Mouse (Mus musculus) G1E-ER4 (cell line): Measurements from ENCODE around the gene Adamts12. TPM values are rescaled to one million over a fixed set of nuclear protein-coding genes. Genes with fewer than 3 reads are reported as not detected.

ENCODE experiments used
- GATA1 ChIP-seq: IDR thresholded peaks from one replicate; pipeline ENCODE4 v1.8.0; 2012; ENCODE audit warnings: low read length, inconsistent platforms
- polyA plus RNA-seq: library from polyadenylated mRNA; stranded (reverse); fragments of >175 nt; gene quantifications from 2 replicates; pipeline ENCODE4 v1.2.3, GENCODE M21; 2012

The Adamts12 gene
- polyA plus RNA-seq, 1 experiment: not detected

GRCm38 (mm10) chr15:11295016-11295415 lies 230.4 kb downstream of the Adamts12 start:
- TF ChIP-seq GATA1: no peak

- no peak for TF ChIP-seq GATA1
Measured at GRCm38 (mm10) chr15:11297960-11298359, 233.4 kb downstream of the Adamts12 start.

DNA sequence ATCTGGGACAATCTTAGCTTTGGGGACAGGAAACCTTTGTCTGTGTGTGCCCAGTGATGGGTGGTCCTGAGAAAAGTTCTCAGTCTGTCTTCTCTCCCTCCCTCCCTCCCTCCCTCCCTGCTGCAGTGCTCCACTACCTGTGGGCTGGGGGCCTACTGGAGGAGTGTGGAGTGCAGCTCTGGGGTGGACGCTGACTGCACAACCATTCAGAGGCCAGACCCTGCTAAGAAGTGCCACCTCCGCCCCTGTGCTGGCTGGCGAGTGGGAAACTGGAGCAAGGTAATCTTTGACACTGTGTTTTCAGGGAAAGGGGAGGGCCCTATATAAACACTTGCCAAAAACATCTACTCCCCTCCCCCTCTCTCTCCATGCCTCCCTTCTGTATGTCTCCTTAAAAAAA lies 252.5 kb downstream of the Adamts12 start:
- TF ChIP-seq GATA1: no peak

GRCm38 (mm10) chr15:11320481-11320880 lies 255.9 kb downstream of the Adamts12 start:
- no peak for TF ChIP-seq GATA1

- TF ChIP-seq GATA1: no peak
Measured at GRCm38 (mm10) chr15:11339467-11340180, 275.0 kb downstream of the Adamts12 start.

- no peak for TF ChIP-seq GATA1
Measured at GRCm38 (mm10) chr15:11355865-11356264, 291.3 kb downstream of the Adamts12 start.

GRCm38 (mm10) chr15:11357501-11357900 lies 292.9 kb downstream of the Adamts12 start:
- no peak for TF ChIP-seq GATA1

DNA sequence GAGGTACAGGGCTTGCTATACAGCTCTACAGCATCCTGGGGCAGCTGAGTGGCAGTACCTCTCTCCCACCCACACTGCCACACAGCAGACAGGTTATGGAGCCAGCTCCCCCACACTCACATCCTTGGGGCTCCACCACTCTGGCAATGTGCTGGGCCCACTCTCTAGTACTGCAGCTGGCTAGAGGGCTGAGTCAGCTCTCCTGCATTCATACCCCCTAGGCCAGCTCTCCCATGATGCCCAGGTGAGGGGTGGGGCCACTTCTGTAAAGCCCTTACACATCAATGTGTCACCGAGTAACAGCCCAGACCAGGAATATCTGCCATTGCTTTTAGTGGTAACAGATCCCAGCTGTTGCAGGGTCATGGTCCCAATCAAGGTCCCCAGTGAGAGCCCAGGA lies 296.3 kb downstream of the Adamts12 start:
- no peak for TF ChIP-seq GATA1

GRCm38 (mm10) chr15:11361824-11362223 lies 297.2 kb downstream of the Adamts12 start:
- TF ChIP-seq GATA1: no peak

DNA sequence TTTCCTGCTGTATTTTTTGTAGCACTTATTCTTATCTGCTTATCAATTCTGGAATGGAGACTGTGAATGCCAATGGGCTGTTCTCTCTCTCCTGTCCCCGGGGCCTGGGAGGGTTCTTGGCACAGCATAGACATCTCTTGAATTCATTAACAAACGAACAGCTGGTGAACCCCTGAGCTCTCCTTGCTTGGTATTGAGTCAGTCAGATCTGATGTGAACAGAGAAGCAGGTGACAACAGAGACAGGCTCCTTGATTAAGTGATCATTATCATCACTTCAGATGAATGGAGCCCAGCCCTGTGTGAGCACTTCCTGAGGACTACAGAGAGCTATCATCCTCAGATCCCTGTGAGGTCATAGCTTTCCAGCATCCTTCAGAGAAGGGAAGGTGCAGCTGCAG lies 299.5 kb downstream of the Adamts12 start:
- no peak for TF ChIP-seq GATA1

- TF ChIP-seq GATA1: no peak
Measured at GRCm38 (mm10) chr15:11364795-11365194, 300.2 kb downstream of the Adamts12 start.

- no peak for TF ChIP-seq GATA1
Measured at GRCm38 (mm10) chr15:11369572-11369971, 305.0 kb downstream of the Adamts12 start.

DNA sequence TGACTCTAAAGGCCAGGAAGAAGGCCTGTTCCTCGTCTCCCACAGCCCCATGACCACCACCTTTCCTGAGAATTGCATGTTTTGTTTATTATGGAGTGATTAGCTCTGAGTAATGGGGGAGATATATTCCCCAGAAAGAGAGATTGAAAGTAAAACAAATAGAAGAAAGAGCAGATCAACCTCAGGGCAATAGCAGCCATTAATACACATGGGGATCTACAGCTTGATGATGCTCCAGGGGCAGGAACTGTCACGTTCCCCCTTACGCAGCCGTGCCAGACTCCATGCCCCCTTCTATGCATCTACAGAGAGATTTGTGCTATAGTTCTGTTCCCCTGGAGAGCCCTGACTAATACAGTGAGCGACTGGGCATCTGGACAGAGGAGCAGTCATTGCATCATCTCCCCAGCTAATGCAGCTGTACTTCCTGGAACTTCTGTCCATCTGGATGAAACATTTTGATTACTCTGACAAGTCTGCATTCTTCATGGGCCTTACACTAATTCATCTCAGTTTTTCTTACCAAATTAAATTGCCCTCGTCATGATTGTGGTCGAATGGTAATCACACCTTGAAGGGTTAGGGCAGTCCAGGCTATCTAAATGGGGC lies 306.0 kb downstream of the Adamts12 start:
- no peak for TF ChIP-seq GATA1

GRCm38 (mm10) chr15:11379431-11380086 lies 315.0 kb downstream of the Adamts12 start:
- TF ChIP-seq GATA1: no peak

DNA sequence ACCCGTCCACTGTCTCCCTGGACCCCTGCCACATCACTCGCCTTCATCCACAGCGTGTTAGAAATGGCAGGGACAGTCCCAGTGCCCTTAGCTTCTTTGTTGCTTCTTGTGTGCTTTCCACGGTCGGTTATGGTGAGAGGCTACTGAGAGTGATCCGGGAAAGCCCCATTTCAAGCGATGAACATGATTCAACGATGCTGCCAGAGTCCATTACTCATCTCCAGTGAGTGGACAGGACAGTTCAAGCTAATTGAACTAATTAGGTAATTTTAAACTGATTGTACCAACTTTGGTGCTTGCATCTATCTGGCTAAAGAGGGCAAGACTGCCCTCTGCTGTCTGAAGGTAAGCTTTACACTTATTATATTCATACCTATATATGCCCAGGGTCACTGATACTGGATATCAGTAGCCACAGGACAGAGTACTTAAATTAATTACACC lies 315.5 kb downstream of the Adamts12 start:
- no peak for TF ChIP-seq GATA1

DNA sequence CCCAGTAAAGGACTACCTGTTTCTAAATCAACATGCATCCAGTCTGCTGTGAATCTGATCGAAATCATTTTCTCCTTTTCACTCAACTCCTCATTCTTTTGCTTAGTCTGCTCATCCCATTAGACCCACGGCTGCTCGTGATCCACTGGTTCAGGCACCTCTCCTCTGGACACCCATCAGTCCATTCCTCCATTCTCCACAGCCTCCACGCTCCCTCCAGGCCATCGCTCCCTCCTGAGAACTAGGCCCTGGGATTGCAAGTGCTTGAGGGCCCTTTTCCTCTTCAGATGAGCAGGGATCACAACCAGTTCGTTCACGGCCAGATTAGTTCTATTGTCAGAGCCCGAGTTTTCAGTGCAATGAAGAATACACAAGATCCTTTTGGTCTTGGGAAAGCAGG lies 316.0 kb downstream of the Adamts12 start:
- no peak for TF ChIP-seq GATA1

DNA sequence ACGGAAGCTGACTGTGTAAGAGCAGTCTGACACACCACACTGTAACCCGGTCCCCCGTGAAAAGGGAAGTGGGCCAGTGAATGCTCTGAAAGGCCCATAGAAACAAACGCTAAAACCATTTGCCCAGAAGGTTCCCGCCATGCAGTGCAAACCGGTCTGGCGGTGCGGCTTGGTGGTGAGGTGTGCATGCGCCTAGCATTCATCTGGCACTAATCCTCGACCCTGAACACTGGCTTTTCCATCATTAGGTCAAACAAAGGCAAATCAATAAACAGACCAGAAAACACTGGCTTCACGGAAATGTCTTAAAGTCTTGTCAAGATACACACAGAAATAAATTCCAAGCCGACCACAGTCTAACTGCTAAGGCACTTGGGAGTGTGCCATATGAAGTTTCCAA lies 318.0 kb downstream of the Adamts12 start:
- no peak for TF ChIP-seq GATA1

DNA sequence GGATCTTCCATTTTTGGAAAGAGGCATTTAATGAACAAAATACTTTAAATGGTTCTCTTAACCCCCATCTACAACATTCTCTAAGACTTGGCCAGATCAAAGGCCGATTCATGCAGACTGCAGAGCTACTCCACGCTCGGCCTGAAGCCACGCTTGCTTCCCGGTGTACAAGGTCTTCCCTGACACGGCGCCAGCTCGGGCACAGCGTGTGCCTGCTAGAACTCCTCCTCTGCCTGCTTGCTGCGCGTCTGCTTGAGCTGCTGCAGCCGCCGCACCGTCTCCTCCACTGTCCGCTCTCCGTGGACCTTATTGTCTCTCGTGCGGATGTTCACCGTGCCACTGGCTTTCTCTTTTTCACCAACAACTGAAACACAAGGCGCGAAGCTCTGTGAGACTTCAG lies 319.2 kb downstream of the Adamts12 start:
- TF ChIP-seq GATA1: no peak
